Mouse (Mus musculus) liver, postnatal 0 days (tissue): ENCODE results near the gene Dhx36. TPM values are rescaled to one million over a fixed set of nuclear protein-coding genes. Genes with fewer than 3 reads are reported as not detected.

ENCODE experiments used
- ATAC-seq: fragments of 200-750 bp; cut with Nextera tagmentation; 2 replicates; pipeline ENCODE4 v1.8.0; 2017; ENCODE audit warnings: mild to moderate bottlenecking, moderate library complexity
- DNase-seq: peaks from one replicate; pipeline ENCODE4 v3.0.0-alpha.2; 2016
- H3K27ac ChIP-seq: fragments of 300-500 bp; sonication (generic); 2 replicates; pipeline ENCODE4 v1.5.1; 2014; ENCODE audit warnings: antibody characterized with exemption, moderate library complexity, mild to moderate bottlenecking, low read depth
- H3K27me3 ChIP-seq: fragments of 300-500 bp; sonication (generic); 2 replicates; pipeline ENCODE4 v1.6.1; 2014; ENCODE audit warnings: low read length, control low read depth, mixed read lengths; ENCODE audit not compliant: insufficient read depth
- H3K36me3 ChIP-seq: fragments of 300-500 bp; sonication (generic); replicated peaks from 2 replicates; pipeline ENCODE4 v1.6.1; 2014; ENCODE audit warnings: mild to moderate bottlenecking, control low read depth, low read length, moderate library complexity, mixed read lengths; ENCODE audit not compliant: insufficient read depth
- H3K4me1 ChIP-seq: fragments of 300-500 bp; sonication (generic); 2 replicates; pipeline ENCODE4 v1.6.1; 2014; ENCODE audit warnings: antibody characterized with exemption, mild to moderate bottlenecking, control low read depth; ENCODE audit not compliant: insufficient read depth
- H3K4me2 ChIP-seq: fragments of 300-500 bp; sonication (generic); 2 replicates; pipeline ENCODE4 v1.6.1; 2014; ENCODE audit warnings: low read depth, mild to moderate bottlenecking, low read length, moderate library complexity, mixed read lengths
- H3K4me3 ChIP-seq: fragments of 300-500 bp; sonication (generic); 2 replicates; pipeline ENCODE4 v1.5.1; 2014; ENCODE audit warnings: low read depth, low read length
- H3K9ac ChIP-seq: fragments of 300-500 bp; sonication (generic); replicated peaks from 2 replicates; pipeline ENCODE4 v1.6.1; 2014; ENCODE audit warnings: mild to moderate bottlenecking, moderate library complexity
- H3K9me3 ChIP-seq: fragments of 300-500 bp; sonication (generic); 2 replicates; pipeline ENCODE4 v1.6.1; 2016; ENCODE audit warnings: mild to moderate bottlenecking, control low read depth, low read length, mixed read lengths
- CTCF ChIP-seq: sonication (generic); IDR thresholded peaks from 2 replicates; pipeline ENCODE4 v1.5.1; 2016; ENCODE audit warnings: antibody characterized with exemption, low read depth
- EP300 ChIP-seq: IDR thresholded peaks from 2 replicates; pipeline ENCODE4 v1.6.1; 2016; ENCODE audit warnings: antibody characterized with exemption, low read depth, mild to moderate bottlenecking
- whole genome bisulfite sequencing: fragments of 180-500 bp; shearing (Covaris S2); extraction: QIAGEN DNeasy Blood & Tissue Kit; methylation state at CpG from one replicate; pipeline ENCODE4 v1.1.7; 2014; ENCODE audit not compliant: insufficient replicate concordance; 5-methylcytosine and 5-hydroxymethylcytosine counted together
- polyA plus RNA-seq: library from polyadenylated mRNA; unstranded; fragments of >200 nt; fragmentation: Nextera tagmentation; extraction: Ambion mirVana; gene quantifications from 2 replicates; pipeline ENCODE4 v1.2.1, GENCODE M21; 2015

Dhx36 gene
- polyA plus RNA-seq, 1 experiment from 2014 or later, result 12.0 TPM

- H3K4me3 ChIP-seq, result no peak overlapping the region
- H3K4me2 ChIP-seq, result no peak overlapping the region
- H3K36me3 ChIP-seq, result peaks cover 51% of the 10 kb centered on the region
- no peaks in the 10 kb centered on the region for H3K4me1 ChIP-seq
- no peak overlapping the region for H3K27ac ChIP-seq
- ATAC-seq, result no peak
- no peaks in the 10 kb centered on the region for H3K9me3 ChIP-seq
- WGBS, result 57% methylated on average over 6 of the region's 6 CpGs
- H3K27me3 ChIP-seq, result no peaks in the 10 kb centered on the region
- no peak for DNase-seq
- TF ChIP-seq CTCF, result no peak
- TF ChIP-seq EP300, result no peak
- H3K9ac ChIP-seq, result no peak overlapping the region
Measured at GRCm38 (mm10) chr3:62492568-62492967, 14.2 kb downstream of the Dhx36 start.

GRCm38 (mm10) chr3:62484340-62484739 is 22.5 kb downstream of the Dhx36 start:
- TF ChIP-seq EP300 (no peak), CTCF (no peak)
- DNase-seq (no peak), ATAC-seq (no peak)
- Histone ChIP-seq H3K27ac (no peak overlapping the region), H3K4me3 (no peak overlapping the region), H3K4me1 (no peaks in the 10 kb centered on the region), H3K9ac (no peak overlapping the region), H3K4me2 (no peak overlapping the region), H3K27me3 (no peaks in the 10 kb centered on the region), H3K36me3 (peaks cover 22% of the 10 kb centered on the region), H3K9me3 (no peaks in the 10 kb centered on the region)
- whole genome bisulfite sequencing, result 88% methylated on average over 2 of the region's 2 CpGs

- ATAC-seq (no peak), DNase-seq (no peak)
Measured at GRCm38 (mm10) chr3:62470179-62470578, 36.6 kb downstream of the Dhx36 start.

GRCm38 (mm10) chr3:62464276-62464675 is 42.5 kb downstream of the Dhx36 start:
- H3K9ac ChIP-seq, result no peak overlapping the region
- no peak for DNase-seq
- no peaks in the 10 kb centered on the region for H3K9me3 ChIP-seq
- peaks cover 43% of the 10 kb centered on the region for H3K36me3 ChIP-seq
- no peaks in the 10 kb centered on the region for H3K27me3 ChIP-seq
- no peak for ATAC-seq
- no peaks in the 10 kb centered on the region for H3K4me1 ChIP-seq
- TF ChIP-seq CTCF (no peak), EP300 (no peak)
- H3K4me3 ChIP-seq, result no peak overlapping the region
- 40% methylated on average over 3 of the region's 3 CpGs for WGBS
- no peak overlapping the region for H3K27ac ChIP-seq
- no peak overlapping the region for H3K4me2 ChIP-seq

More at GRCm38 (mm10) chr3:62470179-62470578, 36.6 kb downstream of the Dhx36 start:
- Histone ChIP-seq H3K36me3 (peaks cover 69% of the 10 kb centered on the region), H3K9me3 (no peaks in the 10 kb centered on the region), H3K4me3 (no peak overlapping the region), H3K9ac (no peak overlapping the region), H3K4me1 (no peaks in the 10 kb centered on the region), H3K27ac (no peak overlapping the region), H3K4me2 (no peak overlapping the region), H3K27me3 (no peaks in the 10 kb centered on the region)
- TF ChIP-seq EP300, result no peak
- TF ChIP-seq CTCF, result no peak
- WGBS, result 85% methylated on average over 1 of the region's 1 CpGs

GRCm38 (mm10) chr3:62459483-62459882 is 47.3 kb downstream of the Dhx36 start:
- Histone ChIP-seq H3K27me3 (no peaks in the 10 kb centered on the region), H3K4me3 (no peak overlapping the region), H3K9ac (no peak overlapping the region), H3K4me2 (no peak overlapping the region), H3K4me1 (no peaks in the 10 kb centered on the region), H3K36me3 (peaks cover 24% of the 10 kb centered on the region), H3K9me3 (no peaks in the 10 kb centered on the region), H3K27ac (no peak overlapping the region)
- ATAC-seq (no peak), DNase-seq (no peak)
- 88% methylated on average over 6 of the region's 6 CpGs for WGBS
- TF ChIP-seq CTCF (no peak), EP300 (no peak)

GRCm38 (mm10) chr3:62458284-62459013 is 48.4 kb downstream of the Dhx36 start:
- peak; percentile 53 for DNase-seq
- ATAC-seq, result peak; percentile 47
- Histone ChIP-seq H3K9me3 (no peaks in the 10 kb centered on the region), H3K9ac (no peak overlapping the region), H3K4me2 (no peak overlapping the region), H3K27ac (no peak overlapping the region), H3K4me3 (no peak overlapping the region), H3K4me1 (no peaks in the 10 kb centered on the region), H3K27me3 (no peaks in the 10 kb centered on the region), H3K36me3 (peaks cover 23% of the 10 kb centered on the region)
- WGBS, result 42% methylated on average over 6 of the region's 6 CpGs
- TF ChIP-seq CTCF (peak; percentile 74), EP300 (no peak)
